Mouse (Mus musculus) stomach, postnatal 0 days (tissue): ENCODE results near the gene Pdzrn4.

ENCODE experiments used
- CTCF ChIP-seq: IDR thresholded peaks from 2 replicates; pipeline ENCODE4 v1.5.1; 2016; ENCODE audit warnings: antibody characterized with exemption, low read depth, mild to moderate bottlenecking, moderate library complexity
- EP300 ChIP-seq: optimal IDR thresholded peaks from 2 replicates; pipeline ENCODE3; 2016; ENCODE audit warnings: antibody characterized with exemption

- TF ChIP-seq CTCF (no peak), EP300 (no peak)
Observed at GRCm38 (mm10) chr15:92738676-92739075, 342.0 kb downstream of the Pdzrn4 start.
